Mouse (Mus musculus): ENCODE data around the gene Catsperd. TPM values are rescaled to one million over a fixed set of nuclear protein-coding genes. Genes with fewer than 3 reads are reported as not detected.

Gene Catsperd
- polyA plus RNA-seq, 1 experiment from 2014 or later: 0.43 TPM

DNA sequence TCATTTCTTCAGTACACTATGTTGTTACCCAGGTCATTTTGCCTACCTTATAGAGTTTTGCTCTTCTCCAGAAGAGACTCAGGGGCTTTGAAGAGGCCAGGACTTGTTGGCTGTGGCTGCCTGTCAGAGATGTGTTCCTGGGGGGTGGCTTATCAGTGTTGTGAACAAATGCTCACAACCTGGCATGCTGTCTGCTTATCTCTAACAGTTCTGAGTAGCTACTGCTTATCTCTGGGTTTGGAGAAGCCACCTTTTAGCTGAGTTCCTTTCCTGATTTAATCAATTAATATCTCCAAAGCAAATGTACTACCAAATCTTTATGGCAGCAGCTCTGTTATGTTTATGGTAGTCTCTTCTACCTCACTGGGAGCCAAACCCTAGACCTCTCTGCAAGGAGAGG lies 60.1 kb downstream of the Catsperd start:
- H3K9ac ChIP-seq (ENCODE audit: low read length): no peak overlapping the region
- no peak overlapping the region for H3K4me2 ChIP-seq (ENCODE audit: low read depth, low read length)
- no peak for ATAC-seq (ENCODE audit: low read depth)
- H3K4me1 ChIP-seq (replicated peaks; ENCODE audit: control insufficient read depth, insufficient read depth, low read length): 0 out of 2 replicates have a peak, but pooled peaks cover under 1% of the 10 kb centered on the region
- no peak overlapping the region for H3K4me3 ChIP-seq (ENCODE audit: low read length)
- no peaks in the 10 kb centered on the region for H3K27me3 ChIP-seq (ENCODE audit: control insufficient read depth, insufficient read depth, low read depth, low read length)
- H3K9me3 ChIP-seq (ENCODE audit: control insufficient read depth, low read length): no peaks in the 10 kb centered on the region
- no peak overlapping the region for H3K27ac ChIP-seq (ENCODE audit: low read length)
- peaks cover 30% of the 10 kb centered on the region for H3K36me3 ChIP-seq (ENCODE audit: control insufficient read depth, insufficient read depth, low read length)

DNA sequence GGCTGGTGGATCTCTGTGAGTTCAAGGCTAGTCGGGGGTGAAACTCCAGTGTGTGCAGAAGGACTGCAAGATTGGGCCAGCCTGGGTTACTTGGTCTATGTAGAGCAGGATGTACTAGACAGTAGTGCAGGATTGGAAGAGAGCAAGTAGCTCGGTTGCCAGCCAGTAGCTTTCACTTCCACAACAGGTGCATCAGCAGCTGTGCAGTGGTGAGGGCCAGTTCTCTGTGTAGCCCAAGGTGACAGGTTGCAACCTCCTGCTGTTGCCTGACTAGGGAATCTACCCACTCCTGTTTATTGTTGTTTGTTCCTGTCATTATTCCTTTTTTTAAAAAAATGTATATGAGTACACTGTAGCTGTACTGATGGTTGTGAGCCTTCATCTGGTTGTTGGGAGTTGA lies 60.7 kb downstream of the Catsperd start:
- Histone ChIP-seq H3K4me2 (ENCODE audit: low read depth, low read length) (no peak overlapping the region), H3K4me3 (ENCODE audit: low read length) (no peak overlapping the region), H3K9me3 (ENCODE audit: control insufficient read depth, low read length) (no peaks in the 10 kb centered on the region), H3K9ac (ENCODE audit: low read length) (no peak overlapping the region), H3K4me1 (replicated peaks; ENCODE audit: control insufficient read depth, insufficient read depth, low read length) (peaks cover 7% of the 10 kb centered on the region; the same call in 1 of the 2 replicates), H3K27me3 (ENCODE audit: control insufficient read depth, insufficient read depth, low read depth, low read length) (no peaks in the 10 kb centered on the region), H3K27ac (ENCODE audit: low read length) (no peak overlapping the region), H3K36me3 (ENCODE audit: control insufficient read depth, insufficient read depth, low read length) (peaks cover 28% of the 10 kb centered on the region)
- ATAC-seq (ENCODE audit: low read depth): no peak
- 85% methylated on average over 2 of the region's 2 CpGs for WGBS

DNA sequence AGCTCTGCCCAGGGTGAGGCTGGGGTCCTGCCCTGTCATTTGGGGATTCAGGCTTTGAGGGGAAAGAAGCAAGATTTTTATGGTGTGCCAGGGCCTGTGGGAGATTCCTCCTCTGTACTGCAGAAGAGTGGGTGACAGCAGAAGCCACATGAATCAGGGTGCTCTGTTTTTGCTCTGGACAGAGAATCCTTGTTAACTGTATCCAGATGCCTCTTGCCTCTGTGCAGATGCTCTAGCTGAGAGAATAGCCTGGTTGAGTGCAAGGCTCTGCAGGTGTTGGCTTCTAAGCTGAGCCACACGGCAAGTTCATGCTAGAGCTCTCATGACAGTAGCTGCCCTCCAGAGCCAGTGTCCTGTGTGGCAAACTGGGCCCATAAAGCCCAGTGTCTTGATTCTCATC lies 65.5 kb downstream of the Catsperd start:
- peaks cover 36% of the 10 kb centered on the region for H3K36me3 ChIP-seq (ENCODE audit: control insufficient read depth, insufficient read depth, low read length)
- 56% methylated on average over 1 of the region's 1 CpGs for WGBS
- H3K27me3 ChIP-seq (ENCODE audit: control insufficient read depth, insufficient read depth, low read depth, low read length): no peaks in the 10 kb centered on the region
- no peak overlapping the region for H3K4me3 ChIP-seq (ENCODE audit: low read length)
- ATAC-seq (ENCODE audit: low read depth): no peak
- H3K9ac ChIP-seq (ENCODE audit: low read length): no peak overlapping the region
- H3K27ac ChIP-seq (ENCODE audit: low read length): no peak overlapping the region
- H3K4me1 ChIP-seq (replicated peaks; ENCODE audit: control insufficient read depth, insufficient read depth, low read length): peaks cover 10% of the 10 kb centered on the region; the same call in 1 of the 2 replicates
- no peak overlapping the region for H3K4me2 ChIP-seq (ENCODE audit: low read depth, low read length)
- H3K9me3 ChIP-seq (ENCODE audit: control insufficient read depth, low read length): no peaks in the 10 kb centered on the region

DNA sequence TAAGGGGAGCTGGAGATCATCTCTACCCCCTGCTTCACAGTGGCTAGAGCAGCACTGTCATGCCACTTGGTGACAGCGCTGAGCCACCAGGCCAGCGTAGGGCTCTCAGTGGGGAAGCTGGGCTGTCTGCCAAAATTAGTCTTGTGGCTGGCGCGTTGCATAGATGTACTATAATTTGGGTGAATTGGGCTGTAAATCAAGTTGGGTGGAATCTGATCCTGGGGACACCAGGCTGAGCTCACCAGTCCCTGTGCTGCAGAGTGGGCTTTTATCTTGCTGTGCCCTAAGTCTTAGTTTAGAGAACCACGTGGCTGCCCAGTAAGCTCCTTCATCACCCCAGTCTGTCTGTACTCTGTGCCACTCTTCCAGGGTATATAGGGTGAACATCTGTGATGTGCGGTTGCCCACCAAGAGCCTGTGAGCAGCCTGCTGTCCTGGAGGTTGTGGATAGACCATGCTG lies 65.9 kb downstream of the Catsperd start:
- no peaks in the 10 kb centered on the region for H3K27me3 ChIP-seq (ENCODE audit: control insufficient read depth, insufficient read depth, low read depth, low read length)
- WGBS: 46% methylated on average over 6 of the region's 6 CpGs
- H3K9ac ChIP-seq (ENCODE audit: low read length): no peak overlapping the region
- no peak overlapping the region for H3K27ac ChIP-seq (ENCODE audit: low read length)
- H3K4me2 ChIP-seq (ENCODE audit: low read depth, low read length): no peak overlapping the region
- ATAC-seq (ENCODE audit: low read depth): peak; percentile 81
- peaks cover 10% of the 10 kb centered on the region; the same call in 1 of the 2 replicates for H3K4me1 ChIP-seq (replicated peaks; ENCODE audit: control insufficient read depth, insufficient read depth, low read length)
- no peak overlapping the region for H3K4me3 ChIP-seq (ENCODE audit: low read length)
- no peaks in the 10 kb centered on the region for H3K9me3 ChIP-seq (ENCODE audit: control insufficient read depth, low read length)
- peaks cover 37% of the 10 kb centered on the region for H3K36me3 ChIP-seq (ENCODE audit: control insufficient read depth, insufficient read depth, low read length)

DNA sequence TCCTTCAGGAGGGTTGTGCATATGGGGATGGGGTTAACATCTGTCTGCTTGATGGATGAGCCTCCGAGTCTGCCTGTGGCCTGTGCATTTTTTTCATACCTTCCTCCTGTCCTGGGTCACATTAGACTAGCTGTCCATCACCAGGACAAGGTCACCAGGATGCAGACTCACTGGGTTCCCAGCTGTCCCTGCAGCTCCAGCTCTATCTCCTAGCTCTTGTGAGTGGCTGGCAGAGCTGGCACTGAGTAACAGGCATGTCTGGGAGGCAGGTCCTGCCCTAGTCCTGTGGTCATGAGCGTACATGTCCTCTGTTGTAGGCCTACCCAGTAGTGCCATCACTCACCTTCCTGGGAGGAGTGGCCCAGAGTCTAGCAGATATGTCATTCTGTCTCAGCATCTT lies 72.5 kb downstream of the Catsperd start:
- WGBS: 64% methylated on average over 2 of the region's 2 CpGs
- no peak overlapping the region for H3K4me2 ChIP-seq (ENCODE audit: low read depth, low read length)
- peaks cover 71% of the 10 kb centered on the region for H3K36me3 ChIP-seq (ENCODE audit: control insufficient read depth, insufficient read depth, low read length)
- H3K9ac ChIP-seq (ENCODE audit: low read length): no peak overlapping the region
- H3K9me3 ChIP-seq (ENCODE audit: control insufficient read depth, low read length): no peaks in the 10 kb centered on the region
- H3K27me3 ChIP-seq (ENCODE audit: control insufficient read depth, insufficient read depth, low read depth, low read length): no peaks in the 10 kb centered on the region
- no peaks in the 10 kb centered on the region for H3K4me1 ChIP-seq (replicated peaks; ENCODE audit: control insufficient read depth, insufficient read depth, low read length)
- H3K4me3 ChIP-seq (ENCODE audit: low read length): no peak overlapping the region
- ATAC-seq (ENCODE audit: low read depth): no peak
- H3K27ac ChIP-seq (ENCODE audit: low read length): no peak overlapping the region

DNA sequence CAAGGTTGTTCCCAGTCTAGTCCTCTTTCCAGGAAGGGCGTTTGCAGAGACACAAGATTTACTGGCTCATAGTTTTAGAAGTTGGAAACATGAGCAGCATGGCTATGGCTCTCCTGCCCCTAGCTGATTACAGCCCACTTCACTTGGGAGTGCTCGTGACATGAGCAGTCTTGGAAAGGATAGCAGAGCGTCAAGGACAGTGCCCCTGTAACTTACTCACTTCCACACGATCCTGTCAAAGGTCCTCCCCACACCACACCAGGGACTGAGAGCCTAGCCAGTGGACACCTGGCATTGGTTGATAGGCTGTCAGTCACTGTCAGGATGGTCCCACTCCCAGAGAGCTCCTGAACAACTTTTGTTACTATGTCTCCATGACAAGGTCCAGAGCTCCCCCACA lies 75.1 kb downstream of the Catsperd start:
- no peak overlapping the region for H3K9ac ChIP-seq (ENCODE audit: low read length)
- WGBS: 80% methylated on average over 4 of the region's 4 CpGs
- H3K27ac ChIP-seq (ENCODE audit: low read length): no peak overlapping the region

DNA sequence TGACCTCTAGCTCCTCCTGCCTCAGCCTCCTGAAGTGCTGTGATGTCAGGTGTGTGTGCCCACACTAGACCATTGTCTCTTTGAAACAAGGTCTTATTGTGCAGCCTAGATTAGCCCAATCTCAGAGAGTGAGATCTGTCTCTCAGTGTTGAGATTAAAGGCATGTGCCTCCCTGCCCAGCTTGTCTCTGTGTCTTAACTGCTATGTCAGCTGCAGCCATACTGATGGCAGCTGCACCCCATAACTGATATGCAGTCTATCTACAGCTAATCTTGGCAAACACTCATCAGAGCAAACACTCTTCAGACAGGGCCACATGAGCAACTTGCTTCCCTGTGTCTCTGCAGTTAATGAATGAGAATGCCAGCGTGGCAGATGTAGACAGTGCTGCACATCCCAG lies 78.6 kb downstream of the Catsperd start:
- Histone ChIP-seq H3K9ac (ENCODE audit: low read length) (no peak overlapping the region), H3K4me1 (replicated peaks; ENCODE audit: control insufficient read depth, insufficient read depth, low read length) (no peaks in the 10 kb centered on the region), H3K36me3 (ENCODE audit: control insufficient read depth, insufficient read depth, low read length) (peaks cover 86% of the 10 kb centered on the region), H3K4me3 (ENCODE audit: low read length) (no peak overlapping the region), H3K4me2 (ENCODE audit: low read depth, low read length) (no peak overlapping the region), H3K27ac (ENCODE audit: low read length) (no peak overlapping the region), H3K9me3 (ENCODE audit: control insufficient read depth, low read length) (no peaks in the 10 kb centered on the region), H3K27me3 (ENCODE audit: control insufficient read depth, insufficient read depth, low read depth, low read length) (no peaks in the 10 kb centered on the region)
- 85% methylated on average over 1 of the region's 1 CpGs for WGBS
- ATAC-seq (ENCODE audit: low read depth): no peak

More for the DNA sequence above, 75.1 kb downstream of the Catsperd start:
- peaks cover 78% of the 10 kb centered on the region for H3K36me3 ChIP-seq (ENCODE audit: control insufficient read depth, insufficient read depth, low read length)
- no peak for ATAC-seq (ENCODE audit: low read depth)
- no peaks in the 10 kb centered on the region for H3K4me1 ChIP-seq (replicated peaks; ENCODE audit: control insufficient read depth, insufficient read depth, low read length)
- H3K9me3 ChIP-seq (ENCODE audit: control insufficient read depth, low read length): no peaks in the 10 kb centered on the region
- H3K4me3 ChIP-seq (ENCODE audit: low read length): no peak overlapping the region
- no peak overlapping the region for H3K4me2 ChIP-seq (ENCODE audit: low read depth, low read length)
- H3K27me3 ChIP-seq (ENCODE audit: control insufficient read depth, insufficient read depth, low read depth, low read length): no peaks in the 10 kb centered on the region

DNA sequence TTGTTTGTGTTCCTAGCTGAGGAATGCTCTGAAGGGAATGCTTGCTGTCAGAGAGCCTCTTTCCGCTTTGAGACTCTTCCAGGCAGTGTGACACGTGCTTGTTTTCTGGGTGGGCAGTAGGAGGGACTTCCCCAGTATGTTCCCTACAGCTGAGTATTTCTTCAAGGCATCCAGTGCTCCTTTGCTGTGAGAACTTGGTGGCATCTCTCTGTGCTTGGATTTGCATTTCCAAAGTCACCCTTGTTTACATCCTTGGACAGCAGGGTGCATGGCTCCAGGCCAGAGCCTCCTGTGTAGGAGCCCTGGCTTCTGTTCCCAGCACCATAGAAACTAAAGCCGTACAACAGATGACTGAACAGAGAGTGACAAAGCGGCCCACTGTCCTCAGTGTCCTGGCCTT lies 80.7 kb downstream of the Catsperd start:
- H3K4me3 ChIP-seq (ENCODE audit: low read length): no peak overlapping the region
- H3K36me3 ChIP-seq (ENCODE audit: control insufficient read depth, insufficient read depth, low read length): peaks cover 72% of the 10 kb centered on the region
- no peak for ATAC-seq (ENCODE audit: low read depth)
- H3K9ac ChIP-seq (ENCODE audit: low read length): no peak overlapping the region
- H3K4me1 ChIP-seq (replicated peaks; ENCODE audit: control insufficient read depth, insufficient read depth, low read length): no peaks in the 10 kb centered on the region
- no peak overlapping the region for H3K27ac ChIP-seq (ENCODE audit: low read length)
- no peaks in the 10 kb centered on the region for H3K27me3 ChIP-seq (ENCODE audit: control insufficient read depth, insufficient read depth, low read depth, low read length)
- WGBS: 78% methylated on average over 4 of the region's 4 CpGs
- no peak overlapping the region for H3K4me2 ChIP-seq (ENCODE audit: low read depth, low read length)
- H3K9me3 ChIP-seq (ENCODE audit: control insufficient read depth, low read length): no peaks in the 10 kb centered on the region

DNA sequence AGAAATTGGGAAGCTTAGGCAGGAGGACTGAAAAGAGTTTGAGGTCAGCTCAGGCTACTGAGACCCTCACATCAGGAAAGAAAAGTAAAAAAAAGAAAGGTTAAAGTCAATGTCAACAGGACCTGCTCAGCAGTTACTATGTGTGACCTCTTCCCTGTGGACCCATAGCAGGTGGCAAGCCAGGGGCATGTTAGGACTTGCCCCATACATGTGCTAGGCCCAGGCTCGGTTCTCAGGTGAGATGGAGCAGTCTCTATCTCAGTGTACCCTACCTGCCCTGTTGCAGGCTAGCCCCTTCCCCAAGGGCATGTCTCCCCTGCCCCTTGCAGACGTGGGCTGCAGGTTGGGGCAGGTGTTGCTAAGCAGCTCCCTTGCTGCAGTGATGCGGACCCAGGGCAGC lies 81.8 kb downstream of the Catsperd start:
- H3K9ac ChIP-seq (ENCODE audit: low read length): no peak overlapping the region
- no peak for ATAC-seq (ENCODE audit: low read depth)
- 82% methylated on average over 3 of the region's 3 CpGs for WGBS

More for the DNA sequence above, 81.8 kb downstream of the Catsperd start:
- H3K9me3 ChIP-seq (ENCODE audit: control insufficient read depth, low read length): no peaks in the 10 kb centered on the region
- H3K36me3 ChIP-seq (ENCODE audit: control insufficient read depth, insufficient read depth, low read length): peaks cover 64% of the 10 kb centered on the region
- H3K4me3 ChIP-seq (ENCODE audit: low read length): no peak overlapping the region
- H3K27ac ChIP-seq (ENCODE audit: low read length): no peak overlapping the region
- H3K4me1 ChIP-seq (replicated peaks; ENCODE audit: control insufficient read depth, insufficient read depth, low read length): no peaks in the 10 kb centered on the region
- H3K4me2 ChIP-seq (ENCODE audit: low read depth, low read length): no peak overlapping the region
- H3K27me3 ChIP-seq (ENCODE audit: control insufficient read depth, insufficient read depth, low read depth, low read length): no peaks in the 10 kb centered on the region
